Mouse (Mus musculus) thymus, postnatal 36 days (tissue): ENCODE data around the gene Eml6.

Experiments used
- DNase-seq, 2 experiments: peaks; one replicate each; pipeline ENCODE4 v3.0.0; 2022; ENCODE audit warnings: mixed read lengths in 2 of 2

Gene Eml6

DNA sequence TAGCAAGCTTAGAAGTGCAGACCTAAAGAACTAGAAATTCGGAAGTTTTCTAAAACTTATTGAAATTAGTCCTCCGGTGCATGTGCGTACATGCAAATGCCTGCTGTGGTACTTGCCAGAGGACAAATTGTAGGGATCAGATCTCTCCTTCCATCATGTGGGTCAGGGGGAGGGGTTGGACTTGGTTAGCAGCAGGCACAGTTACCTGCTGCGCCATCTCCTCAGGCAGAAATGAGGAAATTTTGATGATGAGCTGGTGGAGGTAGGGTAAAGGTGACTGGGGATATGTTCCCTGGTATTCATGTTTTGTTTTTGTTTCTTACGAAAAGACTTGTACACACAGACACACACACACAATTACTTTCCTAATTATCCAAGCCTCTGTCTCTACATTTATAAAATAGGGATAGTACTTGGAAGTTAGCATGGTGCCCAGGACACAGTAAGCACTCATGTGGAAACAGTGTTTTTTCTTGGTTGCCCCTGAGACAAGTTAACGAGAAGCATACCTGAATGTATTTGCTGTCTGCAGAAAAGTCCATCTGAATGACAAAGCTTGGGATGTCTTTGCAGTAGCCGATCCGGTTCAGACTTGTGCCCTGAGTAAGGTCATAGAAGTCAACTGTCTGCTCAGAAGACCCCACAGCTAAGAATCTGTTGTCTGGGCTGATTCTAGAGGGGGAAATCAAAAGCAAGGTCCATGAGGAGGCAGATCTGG lies 276.9 kb downstream of the Eml6 start:
- DNase-seq: no peak

DNA sequence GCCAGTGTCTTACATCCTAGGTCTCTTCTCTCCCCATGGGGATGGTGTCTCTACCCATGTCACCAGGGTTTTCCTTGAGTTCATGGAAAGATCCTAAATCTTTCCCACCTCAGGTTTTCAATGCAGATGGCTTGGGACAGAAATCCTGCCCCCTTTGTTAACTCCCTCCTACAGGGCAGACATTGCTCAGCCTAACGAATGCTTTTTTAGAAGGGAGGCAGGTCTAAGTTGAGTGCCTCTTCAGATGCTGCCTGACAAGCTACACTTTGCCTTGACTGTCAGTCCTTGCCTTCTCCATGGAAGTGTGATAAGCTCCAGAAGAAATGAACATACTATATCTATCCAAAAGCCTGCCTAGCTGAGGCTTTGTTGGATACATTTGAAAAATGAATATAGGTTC lies 278.0 kb downstream of the Eml6 start:
- DNase-seq: no peak

DNA sequence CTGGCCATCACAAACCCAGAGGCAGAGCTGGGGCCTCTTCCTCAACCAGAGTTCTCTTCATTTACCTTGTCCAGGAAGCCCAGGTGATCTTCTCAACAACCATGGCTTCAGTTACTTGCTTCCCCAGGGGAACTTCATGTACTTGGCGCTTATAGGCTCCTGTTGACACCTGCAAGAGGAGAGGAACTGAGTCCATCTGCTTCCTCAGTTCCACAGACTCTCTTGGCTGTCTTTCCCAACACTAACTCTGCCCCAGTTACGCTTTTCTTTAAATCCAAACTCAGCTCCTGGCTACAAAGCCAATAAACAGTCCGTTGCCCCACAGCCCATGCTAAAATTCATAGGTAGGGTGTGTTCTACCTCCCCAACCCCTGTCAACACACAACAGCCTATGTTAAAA lies 278.5 kb downstream of the Eml6 start:
- no peak for DNase-seq

DNA sequence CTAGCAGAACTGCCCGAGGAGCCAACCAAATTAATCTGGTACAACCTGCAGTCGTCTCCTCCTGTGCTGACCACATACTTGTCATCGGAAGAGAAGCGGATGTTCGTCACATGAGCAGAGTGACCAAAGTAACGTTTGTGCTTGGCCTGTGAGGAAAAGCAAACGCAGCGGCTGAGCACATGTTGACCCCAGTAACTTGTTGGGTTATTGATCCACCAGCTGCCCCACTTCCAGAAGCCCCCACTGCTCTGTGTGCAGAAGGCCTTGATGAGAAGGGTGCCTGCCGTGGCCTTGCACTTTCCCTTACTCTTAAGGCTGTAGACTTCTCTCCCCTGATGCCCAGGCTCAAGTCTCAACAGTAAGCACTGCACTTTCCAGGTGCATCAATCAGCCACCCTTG lies 279.6 kb downstream of the Eml6 start:
- DNase-seq: no peak

DNA sequence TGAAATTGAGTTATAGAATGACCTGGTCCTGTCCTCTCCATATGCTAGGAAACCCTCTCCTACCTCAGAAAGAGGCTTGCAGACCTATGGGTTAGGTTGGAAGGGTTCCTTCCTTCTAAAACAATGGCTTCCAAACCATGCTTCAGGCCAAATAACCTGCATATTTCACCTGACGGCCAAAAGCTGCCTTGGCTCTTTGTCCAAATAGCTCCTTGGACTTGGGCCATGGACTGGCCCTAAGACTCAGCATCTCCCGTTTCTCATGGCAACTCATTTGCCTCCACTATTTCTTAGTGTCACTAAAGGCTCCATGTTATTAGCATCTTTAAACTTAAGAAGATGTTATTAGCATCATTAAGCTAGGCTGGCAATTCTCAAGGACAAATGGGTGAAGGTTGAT lies 280.3 kb downstream of the Eml6 start:
- no peak for DNase-seq

DNA sequence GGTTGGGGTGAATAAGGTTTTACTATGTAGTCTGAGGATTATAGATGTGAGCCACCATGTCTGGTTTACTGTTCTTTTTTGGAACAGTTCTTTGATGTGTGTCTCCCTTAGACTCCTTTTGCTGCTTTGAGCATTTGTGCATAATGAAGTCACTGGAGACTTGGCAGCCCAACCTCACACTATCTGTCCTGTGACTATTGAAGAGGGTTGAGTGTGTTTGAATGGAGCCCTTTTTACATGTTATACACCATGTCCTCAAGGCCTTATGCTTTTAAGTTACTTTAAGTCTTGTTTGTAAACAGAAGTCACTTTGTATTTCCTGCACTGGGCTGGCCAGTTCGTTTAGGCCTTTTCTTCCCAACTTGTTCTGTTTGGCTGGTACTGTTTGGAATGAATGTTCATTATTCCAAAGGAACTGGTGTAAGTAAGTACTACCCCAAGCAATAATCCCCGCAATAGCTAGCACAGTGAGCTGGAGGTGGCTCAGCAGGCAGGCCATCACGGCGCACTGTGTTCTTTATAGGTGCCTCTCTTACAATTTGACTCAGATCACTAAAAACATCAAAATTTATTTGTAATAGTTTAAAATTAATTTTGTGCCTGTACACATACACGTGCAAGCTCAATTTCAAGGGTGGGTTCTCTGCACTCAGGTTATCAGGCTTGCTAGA lies 280.9 kb downstream of the Eml6 start:
- no peak for DNase-seq

DNA sequence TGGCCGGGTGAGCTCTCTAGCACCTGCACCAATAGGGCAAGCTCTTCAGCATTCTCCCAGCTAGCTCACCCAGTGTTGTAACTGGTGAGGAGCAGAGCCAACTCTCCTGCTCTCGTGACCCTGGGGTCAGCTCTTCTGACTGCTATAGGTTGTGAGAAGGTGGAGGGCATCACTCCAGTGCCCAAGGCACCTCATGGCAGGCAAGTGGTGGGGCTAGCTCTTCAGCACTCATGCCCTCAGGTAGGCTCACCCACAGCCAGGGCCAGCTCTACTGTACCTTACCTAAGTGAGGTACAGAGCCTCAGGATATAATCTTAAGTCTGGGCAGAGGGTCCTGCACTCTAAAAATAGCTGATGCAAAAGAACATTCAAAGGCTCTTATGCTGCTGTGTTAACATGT lies 286.1 kb downstream of the Eml6 start:
- no peak for DNase-seq

DNA sequence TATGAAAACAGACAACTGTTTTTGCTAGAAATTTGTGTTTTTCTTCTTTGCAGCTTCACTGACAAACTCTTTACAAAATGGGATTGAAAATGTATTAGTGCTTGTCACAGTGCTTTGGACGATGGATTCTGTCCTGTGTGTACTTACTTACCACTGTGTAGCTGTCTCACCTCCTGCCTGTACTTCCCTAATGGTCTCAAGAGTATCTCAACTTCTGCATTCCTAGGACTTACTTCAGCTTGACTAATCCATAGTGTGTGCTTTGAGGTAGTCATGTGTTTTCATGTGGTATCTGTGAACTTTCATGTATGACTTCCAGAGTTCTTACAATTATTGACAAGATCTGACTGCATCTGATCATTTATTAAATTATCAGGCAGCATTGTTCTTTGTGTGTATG lies 297.9 kb downstream of the Eml6 start:
- no peak for DNase-seq

DNA sequence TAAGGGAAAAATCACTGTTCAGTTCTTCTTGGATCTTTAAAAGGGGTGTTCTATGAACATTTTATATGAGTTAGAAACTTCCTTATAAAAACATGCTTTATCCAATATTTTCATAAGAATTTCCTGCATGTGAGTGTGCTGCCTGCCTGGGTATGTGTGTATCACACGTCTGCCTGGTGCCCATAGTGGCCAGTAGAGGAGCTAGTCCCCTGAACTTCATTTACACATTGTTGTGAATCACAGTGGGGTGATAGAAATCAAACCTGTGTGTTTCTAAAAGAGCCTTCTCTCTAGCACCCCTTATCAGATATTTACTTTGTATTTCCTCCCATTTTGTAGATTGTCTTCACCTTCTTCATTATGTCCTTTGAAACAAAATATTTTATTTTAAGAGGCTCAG lies 300.2 kb downstream of the Eml6 start:
- no peak for DNase-seq

DNA sequence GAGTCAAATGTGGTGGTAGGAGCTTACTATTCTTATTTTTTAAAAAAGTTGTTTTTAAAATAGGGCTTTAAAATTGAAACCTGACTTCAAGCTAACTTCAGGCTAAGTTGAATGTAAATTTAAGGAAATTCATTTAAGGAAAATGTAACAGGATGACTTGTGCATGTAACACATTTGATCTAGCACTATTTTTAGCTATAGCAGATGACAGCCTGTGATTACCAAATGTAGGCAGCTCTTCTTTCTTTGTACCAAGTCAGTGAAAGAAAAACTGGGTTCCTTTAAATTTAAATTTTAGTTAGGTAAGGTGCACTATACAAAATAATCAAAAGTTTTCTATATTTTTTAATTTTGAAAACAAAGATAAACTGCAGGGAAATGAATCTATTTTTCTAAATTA lies 300.7 kb downstream of the Eml6 start:
- DNase-seq: no peak

DNA sequence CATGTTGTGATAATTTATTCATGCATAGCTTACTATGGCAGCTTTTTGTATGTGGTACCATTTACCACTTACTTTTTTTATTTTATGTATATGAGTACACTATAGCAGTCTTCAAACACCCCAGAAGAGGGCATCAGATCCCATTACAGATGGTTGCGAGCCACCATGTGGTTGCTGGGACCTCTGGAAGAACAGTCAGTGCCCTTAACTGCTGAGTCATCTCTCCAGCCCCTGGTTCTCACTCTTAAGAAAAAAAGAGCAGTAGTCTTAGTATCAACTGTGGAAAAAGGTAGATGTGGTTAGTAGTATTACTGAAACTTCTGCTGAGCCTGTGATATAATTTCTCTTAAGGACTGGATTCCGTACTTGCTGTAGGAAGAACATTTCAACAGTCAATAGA lies 301.6 kb downstream of the Eml6 start:
- DNase-seq: no peak

DNA sequence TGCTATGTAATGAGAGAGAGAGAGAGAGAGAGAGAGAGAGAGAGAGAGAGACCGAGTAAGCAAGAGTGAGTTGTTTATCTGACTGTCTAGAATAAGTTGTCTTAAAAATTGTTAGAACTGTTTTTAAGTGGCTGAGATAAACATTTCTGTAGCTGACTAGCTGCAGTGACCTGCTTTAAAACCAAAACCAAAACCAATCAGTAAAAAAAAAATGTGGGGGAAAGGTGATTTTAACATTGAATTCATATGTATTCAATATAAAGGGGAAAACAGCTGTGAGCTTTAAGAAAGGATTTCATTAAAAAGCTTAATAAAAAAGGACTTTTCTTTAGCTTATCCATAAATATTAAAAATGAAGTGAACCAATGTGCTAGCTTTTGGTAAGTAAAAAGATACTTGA lies 306.2 kb downstream of the Eml6 start:
- no peak for DNase-seq

DNA sequence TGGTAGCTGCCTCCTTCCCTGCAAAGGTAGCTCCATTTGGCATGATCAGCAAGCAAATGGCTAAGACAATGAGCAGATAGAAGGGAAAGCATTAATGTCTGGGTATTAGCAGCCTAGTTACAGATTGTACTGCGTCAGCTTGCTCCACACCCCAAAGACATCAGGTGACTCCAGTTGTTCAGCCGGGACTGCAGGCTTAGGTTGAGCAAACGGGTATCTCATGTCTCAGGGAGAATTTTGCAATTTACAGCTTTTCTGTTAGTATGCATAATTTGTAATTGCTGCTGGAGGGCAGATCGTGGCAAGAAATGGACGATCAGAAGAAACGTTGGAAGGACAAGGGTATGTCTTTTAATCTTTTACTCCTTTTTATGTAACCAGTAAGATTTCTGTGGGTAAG lies 307.3 kb downstream of the Eml6 start:
- no peak for DNase-seq

DNA sequence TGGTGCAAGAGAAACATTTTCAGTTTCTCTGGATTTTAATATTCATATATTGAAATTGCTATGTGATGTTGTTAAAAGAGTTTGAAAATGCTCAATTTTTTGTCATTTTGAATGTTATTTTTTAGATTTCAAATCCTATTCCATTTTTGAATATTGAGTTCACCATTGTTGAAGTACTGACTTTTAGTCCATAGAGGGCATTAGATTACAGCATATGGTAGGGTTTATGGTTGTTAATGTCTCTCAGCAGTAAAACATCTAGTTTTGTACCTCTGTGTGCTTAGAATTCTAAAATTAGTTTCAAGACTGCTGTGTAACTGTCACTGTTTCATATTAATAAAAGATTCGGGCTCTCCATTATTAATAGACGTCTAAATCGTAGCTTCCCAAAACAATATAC lies 310.3 kb downstream of the Eml6 start:
- DNase-seq: no peak

DNA sequence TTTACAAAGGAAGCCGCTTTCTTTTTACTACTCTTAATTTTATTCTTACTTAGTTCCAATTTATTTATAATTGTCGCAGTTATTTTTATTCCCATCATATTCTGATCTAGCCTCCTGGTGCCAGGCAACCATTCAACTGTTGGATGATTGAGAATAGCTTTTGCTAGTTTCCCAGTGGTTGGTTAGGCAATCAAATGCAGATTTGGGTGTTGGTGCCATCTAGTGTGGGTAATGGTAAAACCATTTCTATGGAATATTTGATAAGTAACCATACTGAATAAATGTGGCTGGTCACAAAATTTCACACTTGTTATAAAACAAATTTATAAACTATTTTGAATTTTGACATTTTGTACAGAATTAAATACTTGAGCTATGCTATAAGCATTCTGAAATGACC lies 311.0 kb downstream of the Eml6 start:
- DNase-seq: no peak

DNA sequence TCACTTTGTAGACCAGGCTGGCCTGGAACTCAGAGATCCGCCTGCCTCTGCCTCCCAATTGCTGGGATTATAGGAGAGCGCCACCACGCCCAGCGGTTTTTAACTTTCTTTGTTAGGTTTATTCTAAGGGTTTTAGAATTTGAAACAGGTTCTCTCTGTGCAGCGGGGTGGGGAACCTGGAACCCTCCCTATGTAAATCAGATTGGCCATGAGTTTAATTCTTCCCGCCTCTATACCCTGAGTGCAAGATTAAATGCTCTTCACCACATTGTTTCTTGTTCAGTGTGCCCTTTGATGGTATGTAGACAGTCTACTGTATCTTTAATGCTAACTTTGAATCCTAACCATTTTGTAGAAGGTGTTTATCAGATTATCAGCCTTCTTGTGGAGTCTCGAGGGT lies 311.7 kb downstream of the Eml6 start:
- DNase-seq: no peak

DNA sequence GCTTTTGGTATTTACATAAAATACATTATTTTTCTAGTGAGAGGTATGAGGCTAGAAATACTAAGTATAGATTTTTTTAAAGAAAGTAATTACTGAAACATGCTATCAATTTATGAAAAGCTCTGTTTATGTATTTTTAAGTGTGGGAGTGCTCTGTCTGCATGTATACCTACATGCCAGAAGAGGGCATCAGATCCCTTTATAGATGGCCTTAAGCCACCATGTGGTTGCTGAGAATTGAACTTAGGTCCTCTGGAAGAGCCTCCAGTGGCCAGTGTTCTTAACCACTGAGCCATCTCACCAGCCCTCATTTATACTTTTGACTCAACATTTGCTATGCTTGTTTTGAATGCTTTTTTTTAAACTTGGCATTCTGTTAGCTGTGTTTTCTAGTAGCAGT lies 316.3 kb downstream of the Eml6 start:
- DNase-seq: no peak

DNA sequence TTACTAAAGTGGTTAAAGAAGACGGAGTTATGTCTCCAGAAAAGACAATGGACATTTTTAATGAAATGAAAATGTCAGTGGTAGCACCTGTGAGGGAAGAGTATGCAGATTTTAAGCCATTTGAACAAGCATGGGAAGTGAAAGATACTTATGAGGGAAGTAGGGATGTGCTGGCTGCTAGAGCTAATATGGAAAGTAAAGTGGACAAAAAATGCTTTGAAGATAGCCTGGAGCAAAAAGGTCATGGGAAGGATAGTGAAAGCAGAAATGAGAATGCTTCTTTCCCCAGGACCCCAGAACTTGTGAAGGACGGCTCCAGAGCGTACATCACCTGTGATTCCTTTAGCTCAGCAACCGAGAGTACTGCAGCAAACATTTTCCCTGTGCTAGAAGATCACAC lies 319.0 kb downstream of the Eml6 start:
- DNase-seq: no peak

DNA sequence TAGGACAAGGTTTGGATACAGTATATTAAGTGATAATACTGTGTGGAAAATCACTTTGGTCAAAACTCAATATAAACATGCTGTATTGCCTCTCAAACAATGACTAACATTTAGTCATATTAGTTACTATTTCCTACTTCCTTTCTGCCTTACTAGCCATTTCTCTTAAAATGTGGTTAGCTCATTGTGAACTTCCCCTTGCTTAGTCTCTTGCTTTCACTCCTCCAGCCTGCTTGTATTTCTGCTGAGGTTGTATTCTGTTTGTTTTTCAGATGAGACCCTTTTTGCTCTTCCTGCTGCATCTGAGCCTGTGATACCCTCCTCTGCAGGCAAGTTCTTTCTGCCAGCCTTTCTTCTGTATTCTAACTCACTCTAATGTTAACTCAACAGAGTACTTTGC lies 320.6 kb downstream of the Eml6 start:
- no peak for DNase-seq

DNA sequence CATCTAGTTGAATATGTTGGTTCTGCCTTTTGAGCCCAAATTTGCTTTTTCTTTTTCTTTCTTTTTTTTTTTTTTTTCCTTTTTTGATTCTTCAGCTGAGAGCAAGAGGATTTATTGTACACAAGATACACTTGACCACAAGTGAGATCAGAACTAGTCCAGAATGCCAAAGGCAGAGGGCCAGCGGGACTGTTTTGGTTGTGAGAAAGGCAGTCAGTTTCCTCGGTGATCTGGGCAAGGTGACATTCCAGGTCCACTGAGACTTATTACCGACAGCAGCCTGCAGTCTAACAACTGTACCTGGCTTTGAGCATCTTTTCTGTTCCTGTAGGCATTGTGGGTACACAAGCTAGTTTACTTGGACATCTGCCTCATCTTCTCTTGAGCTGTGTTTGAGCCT lies 323.1 kb downstream of the Eml6 start:
- DNase-seq: no peak

DNA sequence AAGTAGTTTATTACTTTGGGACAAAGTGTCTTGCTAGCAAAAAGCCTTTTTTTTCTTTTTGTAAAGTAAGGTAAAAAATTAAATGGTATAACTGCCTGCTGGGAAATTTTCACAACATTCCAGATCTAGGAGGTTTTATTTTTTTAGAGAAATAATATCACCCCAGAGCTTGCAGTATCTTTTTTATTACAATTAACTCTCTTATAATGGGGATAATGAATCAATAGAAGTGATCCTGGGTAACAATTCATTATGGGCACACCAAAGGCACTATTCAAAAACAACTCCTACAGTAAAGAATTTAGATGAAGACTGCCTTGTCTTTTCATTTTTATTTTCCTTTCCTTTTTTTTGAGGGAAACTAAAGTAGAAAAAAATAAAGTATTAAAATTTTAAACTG lies 331.1 kb downstream of the Eml6 start:
- DNase-seq: no peak

DNA sequence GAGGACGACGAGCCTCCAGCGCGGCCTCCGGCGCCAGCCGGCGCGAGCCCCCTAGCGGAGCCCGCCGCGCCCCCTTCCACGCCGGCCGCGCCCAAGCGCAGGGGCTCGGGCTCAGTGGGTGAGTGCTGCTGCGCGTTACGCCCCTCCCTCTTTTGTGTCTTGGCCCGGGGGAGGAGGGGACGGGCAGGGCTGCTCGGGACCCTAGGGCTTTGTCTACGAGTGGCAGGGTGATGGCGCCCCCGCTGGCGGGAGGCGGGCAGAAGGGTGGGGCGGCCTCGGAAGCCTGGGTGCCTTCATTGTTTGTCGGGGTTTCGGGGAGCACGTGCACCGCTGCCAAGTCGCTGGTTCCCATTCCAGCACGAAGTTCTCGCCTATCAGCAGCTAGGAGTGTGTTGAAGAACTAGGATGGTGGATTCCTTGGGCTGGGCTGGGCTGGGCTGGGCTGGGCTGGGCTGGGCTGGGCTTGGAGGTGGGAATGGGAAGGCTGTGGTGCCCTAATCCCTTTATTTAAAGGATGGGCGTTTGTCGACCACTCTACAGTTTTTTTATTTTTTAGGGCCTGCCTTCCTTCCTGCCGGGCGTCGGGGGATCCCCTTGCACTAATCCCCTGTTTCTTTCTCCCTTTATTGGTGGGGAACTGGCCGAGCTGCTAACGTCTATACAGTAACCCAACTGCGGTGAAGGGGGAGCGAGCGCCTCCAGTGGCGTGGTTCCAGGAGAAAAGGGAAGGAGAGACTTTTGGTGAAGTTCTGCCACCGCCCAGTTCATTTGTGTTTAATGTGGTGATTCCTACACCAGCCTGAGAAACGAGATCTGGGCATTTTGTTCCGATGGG lies 332.0 kb downstream of the Eml6 start:
- peak; percentile 96 to 97 for DNase-seq
